In the genomic region with DNA sequence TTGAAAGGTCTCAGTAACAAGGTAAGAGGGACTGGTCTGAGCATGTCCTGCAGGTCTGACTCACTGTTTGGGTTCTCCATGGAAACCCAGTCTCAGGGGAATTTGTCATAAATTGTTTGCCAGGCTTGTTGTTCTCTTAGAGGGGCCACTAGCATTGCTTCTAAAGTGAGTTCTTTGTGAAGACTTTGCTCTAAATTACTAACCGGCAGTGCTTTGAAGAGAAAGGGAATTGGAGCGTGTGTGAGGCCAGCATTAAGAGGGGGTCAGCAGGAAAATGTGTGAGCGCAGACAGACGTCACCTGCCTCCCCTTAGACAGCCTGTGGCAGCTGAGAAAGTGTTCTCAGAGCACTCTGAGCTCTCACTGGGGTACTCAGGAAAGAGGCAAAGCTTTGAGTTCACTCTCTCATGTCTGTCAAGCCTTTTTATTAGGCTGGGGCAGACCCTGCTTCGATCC, we compare ENCODE assay signal across 13 mouse cellular contexts.
DNase-seq lines count a peak whose midpoint lies in the region; ATAC-seq and TF ChIP-seq lines count a peak whose summit lies in the region.
"Had no signal": no experiment of that assay in that cellular context is flagged by ENCODE, and none has a peak within 500 bp of the region (broad histone marks: within the 10 kb centered on the region; RNA-seq: fewer than 3 reads in every experiment).

No protein-coding gene starts in this region.

- no peaks in the 10 kb centered on the region for H3K9me3 ChIP-seq in embryonic facial prominence, embryonic 14.5 days (ENCODE audit: control insufficient read depth, low read length)
- no peaks in the 10 kb centered on the region for H3K9me3 ChIP-seq in hindbrain, postnatal 0 days (ENCODE audit: low read length)
- H3K9me3 ChIP-seq in neural tube, embryonic 13.5 days = no peaks in the 10 kb centered on the region

- ATAC-seq in embryonic facial prominence, embryonic 14.5 days (ENCODE audit: low read depth) = peak; percentile 76
- 0 out of 2 replicates have a peak, but pooled peaks have one; percentile 27 for ATAC-seq in hindbrain, postnatal 0 days
- ATAC-seq in neural tube, embryonic 13.5 days (ENCODE audit: low read depth) = 0 out of 2 replicates have a peak, but pooled peaks have one; percentile 19

- 14% methylated on average over 5 of the region's 5 CpGs for WGBS in embryonic facial prominence, embryonic 14.5 days
- 20% methylated on average over 5 of the region's 5 CpGs for WGBS in hindbrain, postnatal 0 days
- WGBS in neural tube, embryonic 13.5 days = 4% methylated on average over 5 of the region's 5 CpGs

- no peak overlapping the region for H3K4me2 ChIP-seq in embryonic facial prominence, embryonic 14.5 days (ENCODE audit: low read depth, low read length)
- H3K4me2 ChIP-seq in hindbrain, postnatal 0 days (ENCODE audit: low read depth, low read length) = no peak overlapping the region
- H3K4me2 ChIP-seq in neural tube, embryonic 13.5 days = no peak overlapping the region

- no peak overlapping the region for H3K4me3 ChIP-seq in embryonic facial prominence, embryonic 14.5 days (ENCODE audit: low read depth, low read length)
- H3K4me3 ChIP-seq in hindbrain, postnatal 0 days (ENCODE audit: low read length) = no peak overlapping the region
- no peak overlapping the region for H3K4me3 ChIP-seq in neural tube, embryonic 13.5 days

- H3K4me1 ChIP-seq in embryonic facial prominence, embryonic 14.5 days (ENCODE audit: control insufficient read depth, insufficient read depth, low read length) = peaks cover 20% of the 10 kb centered on the region
- peaks cover 16% of the 10 kb centered on the region for H3K4me1 ChIP-seq in hindbrain, postnatal 0 days (ENCODE audit: insufficient read depth, low read length)
- H3K4me1 ChIP-seq in neural tube, embryonic 13.5 days (replicated peaks) = peaks cover 34% of the 10 kb centered on the region

- no peaks in the 10 kb centered on the region for H3K36me3 ChIP-seq in embryonic facial prominence, embryonic 14.5 days (ENCODE audit: control insufficient read depth, insufficient read depth, low read length)
- no peaks in the 10 kb centered on the region for H3K36me3 ChIP-seq in hindbrain, postnatal 0 days (ENCODE audit: insufficient read depth, low read length)
- no peaks in the 10 kb centered on the region for H3K36me3 ChIP-seq in neural tube, embryonic 13.5 days

- no peak overlapping the region for H3K27ac ChIP-seq in embryonic facial prominence, embryonic 14.5 days (replicated peaks; ENCODE audit: low read depth, low read length)
- H3K27ac ChIP-seq in hindbrain, postnatal 0 days = peak overlapping the region; percentile 45; the same call in 1 of the 2 replicates
- H3K27ac ChIP-seq in neural tube, embryonic 13.5 days (replicated peaks) = peak overlapping the region; percentile 63

- peak; percentile 12 for DNase-seq in right cerebral cortex, adult 18-20 months
- no peak for DNase-seq in right cerebral cortex, postnatal 25 days
- DNase-seq in embryonic facial prominence, embryonic 14.5 days (ENCODE audit: low spot score) = peak; percentile 71
- DNase-seq in hindbrain, postnatal 0 days (ENCODE audit: low spot score) = peak; percentile 32
- DNase-seq in left cerebral cortex, adult 18-20 months (ENCODE audit: low spot score in 2 of 2) = no peak
- no peak for DNase-seq in right cerebral cortex, adult 2 months (ENCODE audit: low spot score in 2 of 2)
- no peak for DNase-seq in thymus, postnatal 10 days (ENCODE audit: low spot score in 2 of 2)
- DNase-seq: heart, adult 18-20 months; kidney, adult 18-20 months; lung, adult 2 months; right cerebral cortex, postnatal 4 days had no signal

- H3K9ac ChIP-seq in embryonic facial prominence, embryonic 14.5 days (ENCODE audit: low read depth, low read length) = no peak overlapping the region; the same call in 1 of the 2 replicates
- H3K9ac ChIP-seq in hindbrain, postnatal 0 days (replicated peaks; ENCODE audit: low read length) = no peak overlapping the region
- no peak overlapping the region for H3K9ac ChIP-seq in neural tube, embryonic 13.5 days

- no peaks in the 10 kb centered on the region for H3K27me3 ChIP-seq in embryonic facial prominence, embryonic 14.5 days (replicated peaks; ENCODE audit: control insufficient read depth, insufficient read depth, low read length)
- no peaks in the 10 kb centered on the region for H3K27me3 ChIP-seq in hindbrain, postnatal 0 days (ENCODE audit: insufficient read depth, low read length)
- no peaks in the 10 kb centered on the region for H3K27me3 ChIP-seq in neural tube, embryonic 13.5 days
- H3K27me3 ChIP-seq: CH12.LX had no signal

- no peak for TF ChIP-seq CTCF in hindbrain, postnatal 0 days (IDR thresholded peaks at IDR 0.05; ENCODE audit: low read depth)

Comparison
In these comparisons a context has a peak if more than half of its experiments do, and no peak if none do; other contexts are left out.
1. DNase-seq: peak in right cerebral cortex, adult 18-20 months (single experiment), embryonic facial prominence, embryonic 14.5 days (single experiment) and hindbrain, postnatal 0 days (single experiment); none in right cerebral cortex, postnatal 25 days (single experiment), left cerebral cortex, adult 18-20 months (0 of 2), right cerebral cortex, adult 2 months (0 of 2) and thymus, postnatal 10 days (0 of 2).
2. ATAC-seq: peak in every context shown above with its lines; median percentile 76 in embryonic facial prominence, embryonic 14.5 days; 27 in hindbrain, postnatal 0 days; 19 in neural tube, embryonic 13.5 days.